Mouse (Mus musculus) thymus, adult 18-20 months (tissue): ENCODE results near the gene Pygo2.

Experiments
- DNase-seq, 2 experiments: peaks; one replicate each; pipeline ENCODE4 v3.0.0; 2022; ENCODE audit warnings: mixed read lengths in 2 of 2

The Pygo2 gene

DNA sequence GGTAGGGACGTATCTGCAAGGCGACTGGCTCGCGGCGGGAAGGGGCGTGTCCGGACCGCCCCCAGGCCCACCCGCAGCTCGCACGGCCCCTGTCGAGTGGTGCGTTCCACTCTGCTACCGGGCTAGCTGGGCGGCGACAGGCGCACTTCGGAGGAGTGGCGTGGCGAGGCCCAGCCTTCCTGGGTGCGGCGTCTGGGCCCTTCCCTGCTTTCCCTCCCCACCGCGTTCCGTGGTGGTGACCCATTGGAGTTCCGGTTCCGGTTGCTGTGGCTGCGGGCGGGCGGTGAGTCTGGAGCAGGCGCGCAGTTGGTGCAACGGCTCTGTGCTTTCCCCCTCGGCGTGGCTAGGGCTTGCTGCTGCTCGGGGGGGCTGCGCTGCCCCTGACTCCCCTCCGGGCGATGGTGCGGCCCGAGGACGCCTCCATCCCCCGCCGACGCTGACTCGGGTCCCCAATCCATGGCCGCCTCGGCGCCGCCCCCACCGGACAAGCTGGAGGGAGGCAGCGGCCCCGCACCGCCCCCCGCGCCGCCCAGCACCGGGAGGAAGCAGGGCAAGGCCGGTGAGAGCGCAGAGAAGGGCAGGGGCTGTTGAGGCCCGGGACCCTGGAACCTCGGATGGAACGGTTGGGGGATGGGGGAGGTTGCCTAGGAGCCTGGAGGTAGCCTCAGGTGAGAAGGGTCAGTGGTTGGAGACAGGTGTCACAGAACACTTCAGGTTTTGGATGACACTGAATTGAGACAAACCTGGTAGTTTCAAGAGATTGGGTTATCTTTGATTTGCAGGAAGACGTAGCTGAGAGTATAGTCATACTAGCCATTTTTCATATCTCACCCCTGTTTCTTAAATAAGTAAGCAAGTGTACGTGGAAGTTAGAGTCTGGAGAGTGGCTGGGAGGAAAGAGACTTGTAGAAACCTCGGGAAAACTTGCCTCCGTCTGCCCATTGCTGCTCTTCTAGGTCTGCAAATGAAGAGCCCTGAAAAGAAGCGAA lies at the start of gene Pygo2:
Gene Pygo2 (plus strand): TSS at position 44 of the 989 bp plus-strand sequence.
- peak; percentile 90 to 91 for DNase-seq

DNA sequence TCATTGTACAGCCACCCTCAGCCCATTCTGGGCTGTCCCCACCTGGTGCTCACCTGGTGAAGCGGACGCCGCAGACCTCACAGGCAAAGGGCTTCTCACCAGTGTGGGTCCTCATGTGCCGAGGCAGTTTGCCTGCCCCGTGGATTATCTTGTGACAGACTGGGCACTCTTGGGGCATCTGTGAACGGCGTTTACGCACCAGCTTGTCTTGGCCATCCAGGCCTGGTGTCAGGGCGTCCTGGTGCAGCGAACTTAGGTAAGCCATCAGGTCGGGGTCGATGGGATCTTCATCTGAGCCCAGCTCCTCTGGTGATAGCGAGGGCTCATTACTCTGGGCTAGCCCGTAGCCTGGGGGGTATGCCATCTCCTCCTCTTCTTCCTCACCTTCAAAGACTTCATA lies 49.7 kb upstream of the Pygo2 start:
- DNase-seq, result no peak

DNA sequence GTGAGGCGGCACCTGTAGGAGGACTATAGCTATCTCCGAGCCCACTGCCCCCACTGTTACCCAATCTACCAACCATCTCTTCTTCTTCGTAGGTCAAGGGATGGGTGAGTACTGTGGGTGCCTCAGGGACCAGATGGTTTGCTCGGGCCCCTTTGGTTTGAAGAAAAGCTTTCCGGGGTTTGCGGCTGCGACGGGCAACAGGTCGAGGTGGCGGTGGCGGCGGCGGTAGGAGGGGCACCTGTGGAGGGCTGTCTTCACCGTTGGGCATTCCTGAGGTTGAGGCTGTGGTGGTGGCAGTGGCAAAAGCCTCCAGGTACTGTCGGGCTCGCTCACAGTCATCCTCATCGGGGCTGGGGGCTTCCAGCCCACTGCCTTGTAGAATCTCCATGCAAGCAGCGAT lies 49.3 kb upstream of the Pygo2 start:
- no peak for DNase-seq

DNA sequence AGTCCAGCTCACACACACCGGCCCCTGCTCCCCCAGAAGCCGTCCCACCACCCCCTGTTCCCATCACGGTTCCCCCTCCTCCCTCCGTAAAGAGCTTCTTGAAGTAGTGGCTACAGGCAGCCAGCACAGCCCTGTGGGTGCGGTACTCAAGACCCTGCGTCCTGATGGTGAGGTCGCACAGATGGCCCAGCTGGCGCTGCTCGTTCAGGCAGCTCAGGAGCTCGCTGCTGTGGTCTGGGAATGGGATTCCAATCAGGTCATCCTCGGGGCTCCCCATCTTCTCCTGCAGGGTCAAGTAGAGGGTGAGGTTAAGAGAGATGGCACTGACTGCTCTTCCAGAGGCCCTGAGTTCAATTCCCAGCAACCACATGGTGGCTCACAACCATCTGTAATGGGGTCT lies 48.8 kb upstream of the Pygo2 start:
- no peak for DNase-seq

DNA sequence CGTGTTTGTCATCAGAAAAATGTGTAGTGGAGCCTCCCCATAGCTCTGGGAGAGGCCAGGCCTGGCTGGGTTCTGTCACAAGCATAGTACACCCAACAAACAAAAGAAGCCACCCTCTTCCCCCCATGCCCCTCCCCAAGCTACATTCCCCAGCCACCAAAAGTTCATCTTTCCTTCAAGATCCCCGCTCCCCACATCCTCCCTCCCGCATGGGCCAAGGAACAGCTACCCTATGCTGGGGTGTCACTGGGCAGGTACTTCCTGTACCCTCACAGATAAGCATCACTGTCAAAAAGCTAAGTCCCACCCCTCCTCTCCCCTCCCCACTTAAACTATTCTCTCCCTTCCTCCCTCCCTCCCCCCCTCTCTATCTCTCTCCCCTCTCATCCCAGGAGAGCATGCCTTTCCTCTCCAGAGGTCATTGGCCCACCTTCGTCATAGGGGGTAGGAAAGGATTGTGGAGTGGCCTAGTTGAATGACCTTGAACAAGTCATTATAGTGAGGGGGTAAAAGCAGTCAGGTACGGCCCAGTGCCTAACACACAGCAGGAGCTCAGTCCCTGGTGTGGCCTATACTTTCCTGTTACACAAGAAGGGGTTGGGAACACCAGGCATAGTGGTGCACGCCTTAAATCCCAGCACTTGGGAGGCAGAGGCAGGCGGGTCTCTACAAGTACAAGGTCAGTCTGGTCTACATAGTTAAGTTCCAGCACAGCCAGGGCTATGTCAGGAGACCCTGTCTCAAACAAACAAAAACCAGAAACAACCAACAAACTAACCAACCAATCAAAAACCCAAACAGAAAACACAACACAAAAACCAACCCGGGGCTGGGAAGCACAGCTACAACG lies 47.8 kb upstream of the Pygo2 start:
- peak in 1 of 2 experiments; percentile 36 for DNase-seq

DNA sequence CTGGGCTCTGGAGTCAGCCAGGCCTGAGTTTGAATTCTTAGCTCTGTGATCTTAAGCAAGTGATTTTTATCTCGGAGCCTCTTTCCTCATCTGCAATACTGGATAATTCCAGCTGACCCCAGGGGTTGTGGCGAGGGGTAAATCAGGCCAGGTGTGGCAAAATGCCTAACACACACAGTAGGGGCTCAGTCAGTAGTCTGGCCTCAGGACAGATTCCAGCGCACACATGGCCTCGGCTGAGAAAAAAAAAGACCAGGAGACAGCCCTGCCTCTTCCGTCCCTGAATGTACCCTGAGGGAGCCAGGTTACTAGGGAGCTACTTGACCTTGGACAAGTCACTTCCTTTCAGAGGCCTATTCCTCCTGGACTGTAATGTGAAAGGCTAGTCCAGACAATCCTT lies 47.1 kb upstream of the Pygo2 start:
- DNase-seq, result no peak

DNA sequence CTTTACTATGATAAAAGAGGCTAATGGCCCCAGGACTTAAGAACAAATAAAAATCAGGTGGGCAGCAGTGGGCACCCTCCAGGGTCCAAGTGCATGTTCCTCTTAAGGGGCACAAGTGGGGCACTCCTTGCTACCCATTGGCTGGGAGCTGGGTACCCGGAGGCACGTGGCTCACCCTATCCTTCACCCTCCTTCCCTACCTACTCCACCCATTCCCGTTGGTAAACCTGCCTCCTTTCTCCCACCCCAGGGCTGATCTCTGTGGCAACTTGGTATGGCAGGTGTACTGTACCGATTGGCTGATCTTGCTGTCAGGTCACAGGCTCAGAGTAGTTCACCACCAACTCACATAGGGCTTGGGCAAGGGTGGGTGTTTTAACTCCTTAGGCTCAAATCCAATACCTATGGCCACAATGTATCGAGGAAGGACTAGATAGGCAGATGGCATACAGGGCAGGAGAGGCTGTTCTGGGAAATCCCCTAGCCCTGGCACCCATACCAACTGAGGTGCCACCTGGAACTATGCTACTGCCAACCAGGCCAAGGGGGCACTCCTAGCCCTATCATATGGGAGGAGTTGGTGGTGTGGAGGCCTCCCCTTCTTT lies 46.3 kb upstream of the Pygo2 start:
- no peak for DNase-seq

DNA sequence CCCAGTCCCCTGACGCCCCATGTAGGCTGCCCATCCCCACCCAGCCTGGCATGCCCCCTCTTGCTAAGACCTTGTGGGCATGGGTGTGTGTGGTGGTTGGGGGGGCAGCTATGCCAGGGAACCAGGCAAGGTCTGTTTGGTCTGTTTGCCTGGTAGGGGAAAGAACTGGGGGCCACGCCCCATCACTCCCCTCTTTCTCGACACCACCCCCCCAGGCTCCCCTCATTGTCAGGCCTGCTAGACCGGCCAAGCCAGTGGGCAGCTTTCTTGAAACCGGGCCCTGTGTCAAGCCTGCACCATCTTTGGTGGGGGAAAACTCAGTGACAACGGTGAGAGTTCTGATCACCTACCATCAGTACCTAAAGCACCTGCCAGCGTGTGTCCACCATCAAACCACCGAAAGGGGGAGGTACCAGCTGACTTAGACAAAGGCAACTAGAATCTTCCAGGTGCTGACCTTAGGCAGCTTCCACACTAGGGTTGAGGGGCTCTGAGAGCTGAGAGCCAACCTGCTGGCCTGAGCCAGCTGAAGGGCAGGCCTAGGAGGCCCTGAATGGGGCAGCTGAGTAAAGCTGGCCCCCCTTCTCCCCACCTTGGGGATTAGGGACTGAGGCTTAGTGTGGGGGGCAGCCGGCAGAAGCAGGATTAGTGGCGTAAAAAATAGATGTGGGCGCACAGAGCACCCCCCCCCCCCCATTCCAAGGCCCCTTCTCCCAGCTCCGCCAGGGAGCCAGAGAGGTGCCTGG lies 45.5 kb upstream of the Pygo2 start:
- no peak for DNase-seq

DNA sequence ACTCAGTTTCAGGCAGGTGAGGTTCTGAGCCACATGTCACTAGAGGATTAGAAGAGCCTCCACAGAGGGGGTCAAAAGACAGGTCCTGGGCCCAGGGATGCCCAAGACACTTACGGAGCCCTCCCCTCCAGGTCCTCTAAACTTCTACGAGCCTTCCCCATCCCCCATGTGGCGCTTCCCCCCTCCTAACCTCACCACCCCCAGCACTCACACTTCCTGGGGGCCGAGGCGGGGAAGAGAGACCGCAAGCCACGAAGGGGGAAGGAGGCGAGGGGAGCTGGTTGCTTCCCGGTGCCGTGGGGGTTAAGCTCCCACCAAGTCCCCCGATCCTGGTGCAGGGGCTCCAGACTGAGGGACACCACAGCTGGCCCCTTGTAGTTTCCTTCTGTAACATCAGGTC lies 44.6 kb upstream of the Pygo2 start:
- DNase-seq, result peak; percentile 49 to 58

DNA sequence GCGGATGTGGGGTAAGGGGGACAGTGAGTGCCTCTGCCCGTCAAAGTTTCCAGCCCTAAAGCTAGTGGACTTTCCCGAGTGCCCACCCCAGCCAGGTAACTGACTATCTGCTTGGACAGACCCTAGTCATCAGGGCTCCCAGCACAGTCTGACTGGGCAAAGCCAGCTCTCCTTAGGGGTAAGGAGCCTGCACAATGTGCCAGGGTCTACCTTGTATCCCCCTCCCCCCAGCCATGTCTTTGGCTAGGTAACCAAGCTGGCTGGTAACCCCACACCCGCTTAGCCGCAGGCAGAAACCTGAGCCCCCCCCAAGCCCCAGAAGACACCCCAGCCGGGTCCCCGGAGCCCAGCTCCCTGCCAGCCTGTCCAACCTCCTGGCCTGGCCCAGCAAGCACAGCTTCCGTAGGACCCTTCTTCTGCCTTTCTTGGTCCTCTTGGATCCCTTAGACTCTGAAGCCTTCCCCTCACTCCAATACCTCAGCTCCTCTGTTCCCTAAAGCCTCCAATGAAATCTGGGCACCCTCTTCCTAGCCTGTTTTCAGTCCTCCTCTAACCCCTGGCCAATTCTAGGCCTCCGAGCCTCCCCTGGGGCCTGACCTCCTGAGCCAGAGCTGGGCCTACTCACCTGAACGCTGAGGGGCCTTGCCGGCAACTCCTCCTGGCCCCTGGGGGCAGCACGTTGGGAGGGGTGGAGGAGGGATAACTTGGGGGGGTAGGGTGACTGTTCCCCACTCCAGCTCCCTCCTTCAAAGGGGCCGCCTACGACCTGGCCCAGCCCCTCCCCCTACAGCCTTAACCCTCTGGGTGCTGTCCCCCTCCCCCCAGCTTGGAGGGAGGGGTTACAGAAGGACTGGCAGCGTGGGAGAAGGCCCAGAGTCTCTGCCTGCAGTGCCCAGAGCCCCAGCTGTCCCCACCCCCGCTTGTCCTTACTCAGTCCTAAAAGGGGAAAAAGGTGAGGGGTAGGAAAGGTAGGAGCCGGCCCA lies 43.3 kb upstream of the Pygo2 start:
- peak in 1 of 2 experiments; percentile 48 for DNase-seq

DNA sequence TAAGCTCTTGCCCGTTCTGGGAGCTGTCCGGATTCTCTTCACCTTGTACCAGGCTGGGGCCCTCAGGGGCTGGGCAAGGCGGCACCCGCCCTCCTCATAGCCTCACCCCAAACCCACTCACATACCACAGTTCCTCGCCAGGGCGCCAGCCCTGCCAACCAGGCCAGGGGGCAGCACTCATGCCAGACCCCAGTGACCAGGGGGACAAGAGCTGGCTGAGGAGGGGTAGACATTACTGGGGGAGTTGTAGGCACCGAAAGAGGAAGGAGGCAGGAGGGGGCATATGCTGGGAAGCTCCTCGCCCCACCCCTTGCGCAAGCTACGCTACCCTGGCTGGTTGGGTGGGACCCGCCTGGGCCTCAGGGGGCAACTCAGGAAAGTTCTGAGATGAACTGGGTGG lies 42.4 kb upstream of the Pygo2 start:
- peak in 1 of 2 experiments; percentile 27 for DNase-seq

DNA sequence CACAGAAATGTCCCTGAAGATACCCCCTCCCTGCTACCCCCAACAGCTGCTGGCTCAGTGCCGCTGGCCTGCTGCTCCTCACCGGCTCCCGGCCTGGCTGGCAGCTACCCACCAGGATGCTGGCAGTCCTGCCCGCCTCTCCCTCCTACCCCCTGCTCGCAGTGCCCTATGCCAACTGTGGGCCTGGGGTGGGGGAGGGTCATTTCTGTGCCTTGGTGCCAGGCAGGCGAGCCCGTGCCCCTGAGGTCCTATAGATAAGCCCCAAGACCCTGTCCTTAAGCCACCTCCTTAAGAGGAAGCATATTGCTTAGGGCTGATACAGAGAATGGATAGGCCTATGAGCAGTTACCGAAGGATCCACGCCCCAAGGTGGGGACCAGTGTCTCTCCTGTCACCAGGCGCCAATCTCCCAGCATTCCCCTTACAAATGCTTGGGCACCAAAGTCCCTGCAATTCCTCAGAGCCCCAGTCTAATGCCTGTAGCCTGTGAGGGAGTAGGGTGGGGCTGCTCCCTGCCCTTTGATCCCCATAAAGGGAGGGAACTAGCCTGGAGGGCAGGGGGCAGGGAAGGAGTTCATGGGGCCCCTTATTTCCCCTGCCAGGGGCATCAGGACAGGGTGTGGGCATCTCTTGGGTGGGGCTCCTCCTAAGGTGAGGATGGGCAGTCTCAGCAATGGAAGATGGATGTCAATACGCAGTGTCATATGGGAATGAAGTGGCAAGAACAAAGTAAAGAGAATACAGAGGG lies 41.7 kb upstream of the Pygo2 start:
- peak in 1 of 2 experiments; percentile 30 for DNase-seq

DNA sequence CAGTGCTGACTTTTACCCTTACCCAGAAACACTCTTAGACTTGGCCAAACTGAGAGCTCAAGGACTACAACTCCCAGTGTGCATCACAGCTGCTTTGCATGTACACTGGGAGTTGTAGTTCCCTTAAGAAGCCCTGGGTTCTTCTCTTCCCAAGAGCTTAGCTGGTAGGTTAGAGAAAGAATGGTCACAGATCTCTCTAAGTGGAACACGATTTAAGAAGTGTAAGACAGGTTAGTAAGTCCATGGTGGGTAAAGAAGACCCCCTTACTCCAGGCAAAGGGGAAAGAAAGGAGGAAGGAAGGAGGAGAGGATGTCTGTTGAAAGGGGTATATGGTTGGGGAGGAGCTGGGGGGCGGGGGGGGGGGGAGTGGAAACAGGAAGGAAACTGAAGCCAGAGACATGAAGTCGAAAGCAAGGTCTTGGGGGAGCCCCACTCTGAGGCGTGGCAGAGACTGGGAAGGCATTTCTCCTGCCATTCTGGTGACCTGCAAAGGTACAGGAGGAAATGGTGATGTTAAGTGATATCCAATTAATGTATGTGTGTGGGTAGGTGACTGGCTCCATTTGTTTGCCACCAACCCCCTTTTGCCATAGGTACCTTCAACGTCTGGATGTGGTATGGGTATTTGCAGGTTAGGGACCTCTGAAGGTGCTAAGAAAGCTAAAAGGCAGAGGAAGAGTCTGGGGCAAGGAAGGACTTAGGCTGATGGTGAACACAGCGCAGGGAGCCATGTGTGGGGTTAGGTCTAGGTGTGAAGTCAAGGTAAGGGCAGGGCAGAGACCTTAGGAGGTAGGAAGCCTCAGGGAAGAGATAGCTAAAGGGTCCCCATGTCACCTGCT lies 40.9 kb upstream of the Pygo2 start:
- DNase-seq, result peak in 1 of 2 experiments; percentile 52

DNA sequence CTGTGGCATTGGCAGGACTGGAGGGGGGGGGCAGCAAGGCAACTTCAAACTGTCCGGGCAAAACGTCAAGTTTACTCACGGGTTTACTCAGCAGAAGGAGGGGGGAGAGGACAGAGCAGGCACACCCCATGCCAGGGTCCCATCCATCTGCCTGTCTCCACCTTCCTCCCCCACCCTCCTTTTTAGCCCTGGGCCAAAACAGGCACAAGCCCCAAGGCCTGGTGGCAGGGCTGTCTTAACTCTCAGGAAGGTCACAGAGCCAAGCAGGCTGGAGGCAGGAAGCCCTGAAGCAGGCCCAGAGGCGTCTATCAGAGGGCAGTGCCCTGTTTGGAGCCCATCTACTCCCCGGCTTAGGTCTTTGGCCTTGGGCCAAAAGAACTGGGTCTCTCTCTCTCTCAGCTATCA lies 39.9 kb upstream of the Pygo2 start:
- no peak for DNase-seq

DNA sequence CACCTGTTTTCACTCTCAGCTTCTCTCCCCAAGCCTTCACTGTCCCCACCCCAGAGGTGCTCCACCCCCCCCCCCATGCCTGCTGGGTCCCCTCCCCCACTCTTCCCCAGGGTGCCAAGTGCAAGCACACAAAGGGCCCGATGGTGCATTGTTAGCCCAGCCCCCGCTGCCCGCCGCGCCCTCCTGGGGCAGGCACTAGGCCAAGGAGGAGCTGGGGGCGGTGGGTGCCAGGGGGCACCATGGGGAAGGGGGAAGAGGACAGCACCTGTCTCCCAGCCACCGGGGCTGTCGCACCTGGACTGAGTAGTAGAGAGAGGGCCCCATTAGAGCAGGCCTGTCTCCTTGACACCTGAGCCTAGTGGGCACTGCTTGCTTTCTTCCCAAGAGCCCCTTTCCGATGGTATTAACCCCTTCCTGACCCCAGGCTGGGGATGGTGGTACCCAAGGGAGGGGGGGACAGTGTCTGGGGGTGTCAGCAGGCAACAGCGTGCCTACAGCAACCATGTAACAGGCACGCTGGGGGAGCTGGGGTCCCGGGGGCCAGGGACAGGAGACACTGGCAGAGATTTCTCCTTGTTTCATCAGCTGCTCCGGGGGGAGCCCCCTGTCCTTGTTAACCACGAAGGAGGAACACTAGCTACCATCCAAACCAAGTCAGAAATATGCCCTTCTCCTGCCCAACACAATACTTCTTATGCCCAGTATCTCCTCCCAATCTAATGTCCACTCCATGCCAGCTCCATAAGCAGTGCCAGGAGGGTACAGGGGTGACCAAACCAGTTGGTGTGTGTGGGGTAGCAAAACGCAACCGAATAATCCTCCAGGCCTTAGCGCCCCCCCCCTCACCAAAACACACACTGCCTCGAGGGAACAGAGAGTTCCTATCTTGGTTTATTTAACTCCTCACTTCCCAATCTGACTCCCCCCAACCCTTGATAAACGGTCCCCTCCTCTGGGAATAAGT lies 39.0 kb upstream of the Pygo2 start:
- DNase-seq, result peak in 1 of 2 experiments; percentile 42

DNA sequence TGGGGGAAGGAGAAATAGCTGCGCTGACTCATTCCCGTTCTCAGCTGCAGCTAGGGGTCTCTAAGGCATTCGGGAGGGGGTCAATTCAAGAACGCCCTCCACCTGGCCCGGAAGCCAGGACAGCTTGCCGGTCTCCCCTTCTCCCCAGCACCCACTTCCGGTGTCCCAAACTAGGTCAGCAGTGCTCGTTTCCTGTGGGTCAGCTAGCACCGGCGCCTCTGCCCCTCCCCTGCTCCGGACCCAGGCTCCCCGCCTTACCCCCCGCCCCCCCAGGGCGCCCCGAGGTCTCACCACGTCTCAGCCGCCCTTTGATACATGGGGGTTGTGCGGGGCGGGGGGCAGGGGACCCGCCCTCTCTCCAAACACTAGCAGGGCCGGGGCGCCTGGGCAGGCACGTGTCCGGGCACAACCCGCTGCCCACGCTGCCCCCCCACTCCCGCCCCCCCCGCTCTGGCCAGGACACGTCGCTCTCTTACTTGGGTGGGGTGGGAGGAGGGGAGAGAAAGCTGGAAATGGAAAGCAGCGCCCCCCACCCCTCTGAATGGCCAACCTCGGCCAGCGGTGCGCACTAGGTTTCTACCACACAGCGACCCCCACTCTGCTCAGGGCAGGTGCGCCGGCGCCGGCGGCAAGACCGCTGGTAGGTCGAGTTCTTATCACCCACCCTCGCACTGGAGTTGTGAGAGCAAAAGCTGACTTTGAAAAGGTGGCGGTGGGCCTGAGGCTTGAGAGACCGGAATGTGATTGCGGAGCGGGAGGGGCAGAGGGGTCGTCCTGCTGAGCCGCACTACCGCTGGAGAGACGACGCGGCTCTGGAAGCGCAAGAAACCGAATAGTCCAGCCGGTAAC lies 38.1 kb upstream of the Pygo2 start:
- peak in 1 of 2 experiments; percentile 42 for DNase-seq

DNA sequence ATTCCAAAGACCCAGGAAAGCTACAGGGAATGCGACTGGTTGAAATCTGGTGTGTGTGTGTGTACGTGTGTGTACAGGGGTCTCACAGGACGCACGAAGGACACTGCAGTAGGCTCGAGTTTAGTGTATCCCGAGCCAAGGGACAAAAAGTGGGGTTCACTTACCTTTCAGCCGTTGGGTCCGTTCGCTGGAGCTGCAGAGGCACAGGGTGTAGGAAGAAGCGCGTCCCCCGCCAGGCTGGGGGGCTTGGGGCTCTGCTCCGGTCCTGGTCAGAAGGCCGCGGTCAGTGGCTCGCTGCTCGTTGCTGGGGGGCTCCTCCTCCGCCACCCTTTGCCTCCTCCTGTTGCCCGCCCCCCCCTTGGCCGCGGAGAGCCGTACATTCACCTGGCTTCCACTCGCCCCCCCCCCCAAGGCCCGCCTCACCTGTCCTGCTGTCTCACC lies 37.1 kb upstream of the Pygo2 start:
- no peak for DNase-seq
